Mouse (Mus musculus): ENCODE results near the gene Zfp976.
"Not testable (repeated sequence)": the region's sequence is repeated elsewhere in the genome, so short reads cannot be mapped to it uniquely, and the experiment has no call there.

Gene Zfp976

DNA sequence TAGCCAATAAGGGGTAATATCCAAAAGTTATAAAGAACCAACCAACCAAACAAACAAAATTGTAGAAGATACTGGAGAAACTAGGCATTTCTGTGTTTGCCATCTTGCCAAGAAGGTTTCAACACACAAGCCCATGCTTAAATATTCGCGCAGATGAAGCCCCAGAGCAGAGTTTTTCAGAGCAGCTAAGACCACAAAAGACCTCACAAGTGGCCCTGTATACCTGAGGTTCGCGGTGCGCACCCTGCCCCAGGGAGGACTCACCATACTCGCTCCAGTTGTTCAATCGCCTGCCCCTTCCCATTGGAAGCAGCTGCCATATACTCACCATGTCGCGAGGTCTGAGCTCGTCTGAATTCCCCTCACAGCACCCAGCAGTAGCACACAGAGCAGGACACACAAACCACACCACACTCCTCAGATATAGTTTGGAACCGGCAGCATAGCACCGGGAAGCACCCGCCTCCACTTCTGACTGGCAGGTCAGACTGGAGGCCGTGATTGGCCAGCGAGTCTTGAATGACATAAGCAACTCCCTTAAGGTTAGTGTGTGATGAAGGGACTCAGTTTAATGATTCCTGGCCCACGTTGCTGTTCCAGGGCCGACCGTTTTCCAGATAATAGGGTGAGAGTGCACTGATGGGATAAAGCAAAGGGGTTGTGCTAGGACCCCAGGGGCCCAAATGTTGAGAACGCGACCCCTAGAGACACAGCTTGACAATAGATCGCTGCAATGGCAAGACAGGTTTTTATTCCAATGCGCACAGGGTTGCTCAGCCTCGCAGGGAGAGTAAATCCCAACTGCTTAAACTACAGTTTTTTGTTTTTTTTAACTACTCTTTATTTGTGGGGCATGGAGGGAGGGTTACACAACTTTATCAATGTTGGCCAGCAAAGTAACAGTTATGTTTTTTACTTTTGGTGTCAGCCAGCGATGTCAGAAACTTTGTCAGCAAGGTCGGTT is at the start of gene Zfp976:
Gene Zfp976 (minus strand): TSS at position 437 of the 964 bp plus-strand sequence.
- peak; percentile 81 to 82 for DNase-seq

DNA sequence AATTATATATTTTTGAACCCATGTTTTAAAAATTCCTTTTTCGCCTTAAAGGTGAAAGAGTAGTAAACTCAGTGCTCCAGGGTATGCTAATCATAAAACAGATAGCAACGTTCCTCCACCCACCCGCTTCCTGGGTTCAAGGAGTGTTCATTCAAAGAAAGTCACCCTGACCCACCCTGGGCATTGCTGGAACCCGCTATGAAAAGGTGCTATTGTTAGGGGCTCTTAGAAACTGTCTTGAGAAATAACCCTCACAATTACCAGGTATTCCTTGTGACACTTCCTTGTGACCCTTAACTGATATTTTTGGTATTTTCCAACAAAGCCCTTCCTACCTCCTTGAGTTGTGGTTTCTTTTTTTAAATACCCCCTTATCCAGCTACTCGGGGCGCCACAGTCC is 37.7 kb upstream of the Zfp976 start:
- not testable (repeated sequence) for DNase-seq

DNA sequence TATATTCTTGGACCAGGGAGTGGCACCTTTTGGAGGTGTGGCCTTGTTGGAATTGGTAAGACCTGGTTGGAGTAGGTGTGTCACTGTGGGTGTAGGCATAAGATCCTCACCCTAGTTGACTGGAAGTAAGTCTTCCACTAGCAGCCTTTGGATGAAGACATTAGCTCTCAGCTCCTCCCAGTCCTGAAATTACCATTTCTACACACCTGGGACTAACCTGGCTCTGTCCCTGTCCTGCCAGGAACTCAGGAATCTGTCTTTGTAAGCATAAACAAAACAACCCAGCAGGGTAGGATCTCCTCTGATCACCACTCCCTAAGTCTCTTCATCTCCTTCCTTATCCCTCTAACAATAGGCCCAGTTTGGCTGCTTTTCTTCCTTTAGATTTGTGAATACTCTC is 37.3 kb upstream of the Zfp976 start:
- DNase-seq = not testable (repeated sequence)

DNA sequence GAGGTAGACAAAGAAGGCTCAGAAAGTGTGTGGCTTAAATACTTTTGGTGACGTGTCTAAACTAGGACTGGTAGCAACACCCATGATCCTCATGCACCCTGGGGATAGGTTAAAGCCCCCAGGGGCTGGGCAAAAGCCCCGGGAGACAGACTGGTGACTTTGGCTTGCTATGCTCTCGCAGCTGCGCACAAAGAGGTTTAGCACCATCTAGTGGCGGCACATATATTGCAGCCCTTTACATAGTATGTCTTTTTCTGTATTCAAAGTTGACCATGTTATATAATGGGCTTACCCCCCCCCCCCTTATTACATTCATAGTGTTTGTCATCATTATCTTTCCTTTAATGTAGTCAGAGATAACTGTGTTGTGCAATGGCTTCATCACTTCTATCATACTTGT is 17.8 kb upstream of the Zfp976 start:
- not testable (repeated sequence) for DNase-seq

DNA sequence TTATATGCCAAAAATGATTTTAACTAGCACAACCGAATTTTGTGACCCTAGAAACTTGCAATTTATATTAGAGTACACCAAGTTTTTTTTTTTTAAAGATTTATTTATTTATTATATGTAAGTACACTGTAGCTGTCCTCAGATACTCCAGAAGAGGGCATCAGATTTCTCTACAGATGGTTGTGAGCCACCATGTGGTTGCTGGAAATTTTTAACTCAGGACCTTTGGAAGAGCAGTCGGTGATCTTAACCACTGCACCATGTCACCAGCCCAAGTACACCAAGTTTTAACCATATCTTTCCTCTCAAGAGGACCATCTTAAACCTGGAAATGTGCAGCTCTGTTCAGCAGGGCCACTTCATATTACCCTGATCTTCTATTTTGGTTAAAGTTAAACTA is 12.8 kb upstream of the Zfp976 start:
- not testable (repeated sequence) for DNase-seq

DNA sequence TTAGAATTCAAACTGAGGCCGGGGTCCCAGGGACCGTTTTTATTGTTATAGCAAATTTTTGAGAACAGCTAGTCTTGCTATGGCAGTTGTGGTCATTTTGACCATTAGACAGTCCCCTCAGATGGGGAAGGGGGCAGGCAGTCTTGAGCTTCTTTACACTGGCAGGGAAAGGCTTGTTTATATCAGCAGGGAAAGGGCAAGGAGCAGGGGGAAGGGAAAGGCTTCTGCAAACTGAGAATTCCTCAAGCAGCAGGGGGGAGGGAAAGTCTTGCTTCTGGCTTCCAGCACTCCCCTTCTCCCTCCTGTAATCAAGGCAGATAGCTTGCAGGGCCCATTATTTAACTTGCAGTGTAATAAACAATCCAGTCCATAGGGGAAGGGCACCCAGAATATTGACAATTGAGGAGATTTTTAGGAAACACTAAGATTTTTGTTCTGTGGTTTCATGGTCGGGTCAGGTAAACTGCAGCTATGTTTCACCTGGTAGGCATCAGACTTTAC is 782 bp upstream of the Zfp976 start:
- DNase-seq = not testable (repeated sequence)

DNA sequence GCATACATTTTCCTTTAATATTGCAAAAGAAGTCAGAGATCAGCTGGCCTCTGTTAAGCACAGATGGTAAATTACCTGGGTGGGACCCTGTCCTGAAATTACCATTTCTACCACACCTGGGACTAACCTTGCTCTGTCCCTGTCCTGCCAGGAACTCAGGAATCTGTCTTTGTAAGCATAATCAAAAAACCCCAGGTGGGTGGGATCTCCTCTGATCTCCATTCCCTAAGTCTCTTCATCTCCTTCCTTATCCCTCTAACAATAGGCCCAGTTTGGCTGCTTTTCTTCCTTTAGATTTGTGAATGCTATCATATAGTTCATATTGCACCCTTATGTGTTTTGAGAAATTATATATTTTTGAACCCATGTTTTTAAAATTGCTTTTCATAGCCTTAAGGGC is 11.4 kb downstream of the Zfp976 start:
- not testable (repeated sequence) for DNase-seq

DNA sequence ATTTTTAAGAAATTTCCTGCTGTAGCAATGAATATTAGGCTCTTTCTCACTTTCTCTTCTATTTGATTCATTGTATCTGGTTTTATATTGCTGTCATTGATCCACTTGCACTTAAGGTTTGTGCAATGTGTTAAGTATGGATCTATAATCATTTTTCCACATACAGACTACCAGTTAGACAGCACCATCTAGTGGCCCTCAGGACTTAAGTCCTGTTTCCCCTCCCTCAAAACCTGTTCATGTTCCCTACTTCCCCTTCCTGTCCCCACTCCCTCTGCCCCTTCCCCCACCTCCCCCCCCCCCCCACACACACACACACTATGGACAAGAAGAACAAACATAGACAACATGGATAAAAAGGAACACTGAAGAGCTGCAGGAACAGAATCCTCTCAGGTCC is 46.7 kb downstream of the Zfp976 start:
- not testable (repeated sequence) for DNase-seq

DNA sequence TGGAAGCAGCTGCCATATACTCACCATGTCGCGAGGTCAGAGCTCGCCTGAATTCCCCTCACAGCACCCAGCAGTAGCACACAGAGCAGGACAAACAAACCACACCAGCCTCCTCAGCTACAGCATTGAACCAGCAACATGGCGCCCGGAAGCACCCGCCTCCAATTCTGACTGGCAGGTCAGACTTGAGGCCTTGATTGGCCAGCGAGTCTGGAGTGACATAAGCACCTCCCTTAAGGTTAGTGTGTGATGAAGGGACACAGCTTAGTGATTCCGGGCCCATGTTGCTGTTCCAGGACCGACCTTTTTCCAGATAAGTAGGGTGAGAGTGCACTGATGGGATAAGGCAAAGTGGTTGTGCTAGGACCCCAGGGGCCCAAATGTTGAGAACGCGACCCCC is 50.0 kb downstream of the Zfp976 start, which contains the start of gene Zfp977:
Gene Zfp977 (minus strand): TSS at position 135 of the 400 bp plus-strand sequence.
- DNase-seq = not testable (repeated sequence)

DNA sequence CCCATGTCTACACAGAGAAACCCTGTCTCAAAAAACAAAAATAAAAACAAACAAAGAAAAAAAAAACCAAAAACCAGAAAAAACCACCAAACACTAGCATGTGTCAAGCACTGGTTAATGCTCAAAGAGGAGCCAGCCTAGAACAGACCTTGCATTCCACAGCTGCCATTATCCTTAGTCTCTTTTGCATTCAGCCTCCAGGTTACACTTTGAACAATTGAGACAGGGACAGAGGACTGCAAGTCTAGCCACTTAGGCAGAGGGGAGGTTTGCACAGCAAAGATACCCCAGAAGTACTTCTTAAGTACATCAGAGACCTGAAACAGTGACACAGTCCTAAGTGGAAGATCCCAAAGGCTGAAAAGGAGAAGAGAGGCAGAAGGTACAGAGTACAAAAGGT is 51.1 kb downstream of the Zfp976 start:
- not testable (repeated sequence) for DNase-seq

DNA sequence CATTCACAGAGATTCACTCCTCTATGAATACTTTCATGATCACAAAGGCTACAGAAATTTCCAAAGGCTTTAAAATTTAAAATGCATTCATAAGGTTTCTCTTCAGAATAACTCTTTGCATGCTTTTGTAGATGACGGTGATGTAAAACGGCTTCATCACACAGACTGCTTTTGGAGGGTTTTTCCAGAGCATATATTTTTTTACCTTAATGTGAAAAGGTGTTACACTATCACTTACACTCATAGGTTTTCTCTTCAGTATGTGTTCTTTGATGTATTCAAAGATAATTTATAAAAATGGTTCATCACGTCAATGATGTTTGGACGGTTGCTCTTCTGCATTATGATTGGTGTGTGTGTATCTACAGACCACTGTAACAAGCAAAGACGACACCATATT is 63.9 kb downstream of the Zfp976 start, which contains the start of gene Gm21028:
Gene Gm21028 (minus strand): TSS at position 101 of the 400 bp plus-strand sequence.
- no peak for DNase-seq
